Mouse (Mus musculus) C2C12 (cell line): ENCODE data around the gene Inpp5a.

Source experiments
- CEBPB ChIP-seq: IDR thresholded peaks from one replicate; pipeline ENCODE4 v1.6.1; 2011; ENCODE audit warnings: low read depth, mild to moderate bottlenecking, control low read depth, moderate library complexity
- CTCF ChIP-seq: IDR thresholded peaks from one replicate; pipeline ENCODE4 v1.5.1; 2011; ENCODE audit not compliant: control insufficient read depth, insufficient read depth, insufficient read length
- FOSL1 ChIP-seq: IDR thresholded peaks from one replicate; pipeline ENCODE4 v1.8.0; 2011; ENCODE audit warnings: mild to moderate bottlenecking, low read length; ENCODE audit not compliant: poor library complexity, insufficient read depth, severe bottlenecking
- MAX ChIP-seq: IDR thresholded peaks from one replicate; pipeline ENCODE4 v1.6.1; 2011; ENCODE audit warnings: mild to moderate bottlenecking, control low read depth
- MYOD1 ChIP-seq: IDR thresholded peaks from one replicate; pipeline ENCODE4 v1.6.1; 2011; ENCODE audit warnings: low read depth; ENCODE audit not compliant: control insufficient read depth, insufficient read length
- MYOG ChIP-seq: IDR thresholded peaks from one replicate; pipeline ENCODE4 v1.6.1; 2011; ENCODE audit not compliant: control insufficient read depth, insufficient read length; ENCODE audit errors: extremely low read depth
- USF1 ChIP-seq: IDR thresholded peaks from one replicate; pipeline ENCODE4 v1.6.1; 2011; ENCODE audit warnings: low read depth, mild to moderate bottlenecking, control low read depth, moderate library complexity

DNA sequence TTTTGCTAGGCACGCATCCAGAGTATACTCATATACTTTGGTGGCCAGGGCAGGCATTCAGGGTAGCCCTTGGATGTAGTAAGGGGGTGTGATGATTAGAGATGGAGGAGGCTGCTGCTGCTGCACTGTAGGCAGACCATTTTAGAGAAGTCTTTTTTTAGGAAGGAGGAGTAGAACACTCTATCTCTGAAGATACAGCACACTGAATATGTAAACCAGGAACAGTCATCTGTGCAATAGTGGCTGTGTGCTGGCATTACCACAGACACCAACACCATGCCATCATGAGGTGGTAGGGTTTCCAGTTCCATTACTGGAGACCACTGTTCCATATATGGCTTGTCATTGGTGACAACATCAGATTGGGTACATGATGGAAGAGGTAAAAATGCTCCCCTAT is 83.1 kb downstream of the Inpp5a start:
- no peak for TF ChIP-seq USF1
- no peak for TF ChIP-seq MAX
- TF ChIP-seq MYOD1, result no peak
- TF ChIP-seq CTCF, result no peak
- TF ChIP-seq FOSL1, result no peak
- no peak for TF ChIP-seq CEBPB
- no peak for TF ChIP-seq MYOG
